Mouse (Mus musculus) midbrain, embryonic 10.5 days (tissue): ENCODE data around the gene Fbxo21. TPM values are rescaled to one million over a fixed set of nuclear protein-coding genes. Genes with fewer than 3 reads are reported as not detected.
A peak's percentile ranks its signal among the peaks of the same experiment; 100 is the strongest.

ENCODE experiments used
- DNase-seq: peaks from one replicate; pipeline ENCODE4 v3.0.0-alpha.2; 2017; ENCODE audit warnings: low spot score
- H3K27ac ChIP-seq: fragments of 300-500 bp; sonication (generic); replicated peaks from 2 replicates; pipeline ENCODE4 v1.5.1; 2016; ENCODE audit warnings: mild to moderate bottlenecking
- H3K27me3 ChIP-seq: fragments of 300-500 bp; sonication (generic); 2 replicates; pipeline ENCODE4 v1.6.1; 2016; ENCODE audit warnings: low read depth, mild to moderate bottlenecking; ENCODE audit not compliant: poor library complexity, severe bottlenecking
- H3K36me3 ChIP-seq: fragments of 300-500 bp; sonication (generic); 2 replicates; pipeline ENCODE4 v1.6.1; 2016; ENCODE audit warnings: mild to moderate bottlenecking, moderate library complexity
- H3K4me1 ChIP-seq: fragments of 300-500 bp; sonication (generic); 2 replicates; pipeline ENCODE4 v1.6.1; 2016
- H3K4me3 ChIP-seq: fragments of 300-500 bp; sonication (generic); 2 replicates; pipeline ENCODE4 v1.5.1; 2016; ENCODE audit warnings: mild to moderate bottlenecking, moderate library complexity
- H3K9me3 ChIP-seq: fragments of 300-500 bp; sonication (generic); replicated peaks from 2 replicates; pipeline ENCODE4 v1.6.1; 2016; ENCODE audit warnings: mild to moderate bottlenecking
- WGBS: fragments of 180-500 bp; shearing (Covaris S2); methylation state at CpG from one replicate; pipeline ENCODE4 v1.1.7; 2016; 5-methylcytosine and 5-hydroxymethylcytosine counted together
- polyA plus RNA-seq: library from polyadenylated mRNA; unstranded; fragments of >200 nt; fragmentation: Nextera tagmentation; extraction: Ambion mirVana; gene quantifications from 2 replicates; pipeline ENCODE4 v1.2.1, GENCODE M21; 2016

Gene Fbxo21
- polyA plus RNA-seq, 1 experiment from 2014 or later: 105 TPM

DNA sequence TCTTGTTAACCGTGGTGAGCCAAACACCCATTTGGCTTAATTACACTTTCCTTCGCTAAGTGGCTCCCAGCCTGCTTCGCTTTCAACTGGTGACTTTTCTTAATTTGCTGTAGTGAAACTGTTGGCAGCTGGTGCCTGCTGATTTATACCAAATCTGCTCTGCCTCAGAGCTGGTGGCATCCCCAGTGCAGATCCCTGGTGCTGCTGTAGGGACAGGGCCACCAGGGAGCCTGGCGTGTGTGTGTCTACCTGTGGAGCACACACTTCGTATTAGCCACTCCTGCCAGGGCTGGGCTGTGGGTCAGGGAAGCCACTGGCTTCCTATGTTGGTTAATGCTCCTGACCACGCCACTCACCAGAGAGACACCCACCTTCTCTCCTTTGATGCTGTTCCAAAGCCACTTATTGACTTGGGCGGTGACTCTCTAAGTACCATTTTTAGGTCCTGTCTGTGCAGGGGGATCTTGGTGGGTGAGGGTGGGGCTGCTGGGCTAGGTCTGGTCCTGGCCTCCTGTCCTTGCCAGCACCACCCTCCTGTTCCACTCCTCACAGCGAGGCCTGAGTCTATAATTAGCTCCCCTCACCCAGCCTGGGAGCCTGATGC, 81.1 kb downstream of the Fbxo21 start:
- Histone ChIP-seq H3K27me3 (no peaks in the 10 kb centered on the region), H3K4me1 (peaks cover 25% of the 10 kb centered on the region), H3K4me3 (no peak overlapping the region), H3K36me3 (0 out of 2 replicates have a peak, but pooled peaks cover 4% of the 10 kb centered on the region), H3K27ac (no peak overlapping the region), H3K9me3 (no peaks in the 10 kb centered on the region)
- WGBS: 72% methylated on average over 8 of the region's 8 CpGs
- no peak for DNase-seq

DNA sequence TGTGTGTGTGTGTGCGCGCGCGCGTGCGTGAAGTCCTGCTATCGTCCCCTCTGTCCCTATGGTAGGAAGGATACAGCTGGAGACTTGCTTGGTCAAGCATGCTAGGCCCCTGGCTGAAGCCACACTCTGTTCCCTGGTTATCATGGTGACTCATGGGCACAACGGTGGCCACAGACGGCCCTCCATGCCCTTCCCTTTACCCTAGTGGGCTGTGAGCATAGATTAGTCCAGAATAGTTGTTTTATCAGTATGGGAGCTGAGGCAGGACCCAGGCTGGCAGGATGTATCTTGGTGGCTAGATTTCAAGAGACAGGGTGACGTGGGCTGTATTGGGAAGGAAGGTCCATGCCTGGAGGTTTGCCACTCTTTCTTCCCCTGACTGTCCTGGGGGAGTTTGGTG, 82.3 kb downstream of the Fbxo21 start:
- 91% methylated on average over 10 of the region's 10 CpGs for WGBS
- Histone ChIP-seq H3K9me3 (no peaks in the 10 kb centered on the region), H3K27me3 (no peaks in the 10 kb centered on the region), H3K4me3 (no peak overlapping the region), H3K27ac (no peak overlapping the region), H3K36me3 (0 out of 2 replicates have a peak, but pooled peaks cover 4% of the 10 kb centered on the region), H3K4me1 (peaks cover 35% of the 10 kb centered on the region)
- DNase-seq: no peak

DNA sequence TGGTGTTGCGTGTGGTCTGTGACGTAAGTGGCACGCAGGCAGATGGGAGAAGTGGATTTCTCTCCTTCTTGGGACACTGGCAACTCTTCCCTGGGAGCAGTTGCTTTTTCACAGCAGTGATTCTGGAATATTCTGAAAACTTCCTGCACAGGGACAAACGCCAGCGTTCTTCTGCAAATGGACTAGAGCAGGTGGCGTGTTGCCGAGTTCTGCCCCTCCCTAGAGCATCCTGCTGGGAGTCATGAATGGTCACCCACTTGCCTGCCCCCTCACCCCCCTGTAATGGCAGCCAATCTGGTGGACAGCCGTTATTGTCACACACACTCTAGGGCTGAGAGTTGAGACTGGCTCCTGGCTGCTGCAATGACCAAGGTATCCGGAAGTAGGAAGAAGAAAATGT, 83.1 kb downstream of the Fbxo21 start:
- Histone ChIP-seq H3K4me3 (no peak overlapping the region), H3K4me1 (peaks cover 43% of the 10 kb centered on the region), H3K27ac (0 out of 2 replicates have a peak overlapping the region, but pooled peaks have one; percentile 3), H3K27me3 (no peaks in the 10 kb centered on the region), H3K36me3 (peaks cover 9% of the 10 kb centered on the region), H3K9me3 (no peaks in the 10 kb centered on the region)
- no peak for DNase-seq
- 89% methylated on average over 9 of the region's 9 CpGs for WGBS

Other genes starting within 250 kb of the Fbxo21 start
- gene Nos1, start 195.7 kb upstream of the Fbxo21 start, polyA plus RNA-seq: 0.25 and 0.36 TPM in 2 replicates
- gene Tesc, start 51.0 kb downstream of the Fbxo21 start, polyA plus RNA-seq: 0.82 and 0.90 TPM in 2 replicates
- 31.7 and 32.2 TPM in 2 replicates for gene Fbxw8, start 178.7 kb downstream of the Fbxo21 start, polyA plus RNA-seq
- 0.06 and 0.10 TPM in 2 replicates for gene Hrk, start 187.9 kb downstream of the Fbxo21 start, polyA plus RNA-seq